Mouse (Mus musculus) hindbrain, embryonic 16.5 days (tissue): Measurements from ENCODE around the gene Tinag. TPM values are rescaled to one million over a fixed set of nuclear protein-coding genes. Genes with fewer than 3 reads are reported as not detected.

ENCODE experiments used
- ATAC-seq: fragments of 200-750 bp; cut with Nextera tagmentation; 2 replicates; pipeline ENCODE4 v1.8.0; 2017; ENCODE audit warnings: moderate TSS enrichment, moderate library complexity
- H3K27ac ChIP-seq: fragments of 300-500 bp; sonication (generic); 2 replicates; pipeline ENCODE4 v1.5.1; 2014; ENCODE audit warnings: low read depth, mild to moderate bottlenecking, control low read depth, low read length, moderate library complexity
- H3K27me3 ChIP-seq: fragments of 300-500 bp; sonication (generic); replicated peaks from 2 replicates; pipeline ENCODE4 v1.6.1; 2014; ENCODE audit warnings: low read length; ENCODE audit not compliant: control insufficient read depth, insufficient read depth
- H3K36me3 ChIP-seq: fragments of 300-500 bp; sonication (generic); 2 replicates; pipeline ENCODE4 v1.6.1; 2014; ENCODE audit warnings: mild to moderate bottlenecking, low read length, moderate library complexity, mixed read lengths; ENCODE audit not compliant: control insufficient read depth, insufficient read depth
- H3K4me1 ChIP-seq: fragments of 300-500 bp; sonication (generic); 2 replicates; pipeline ENCODE4 v1.6.1; 2014; ENCODE audit warnings: low read depth, low read length; ENCODE audit not compliant: control insufficient read depth, insufficient read depth
- H3K4me2 ChIP-seq: fragments of 300-500 bp; sonication (generic); 2 replicates; pipeline ENCODE4 v1.6.1; 2014; ENCODE audit warnings: mild to moderate bottlenecking, low read length, control low read depth, moderate library complexity
- H3K4me3 ChIP-seq: fragments of 300-500 bp; sonication (generic); 2 replicates; pipeline ENCODE4 v1.5.1; 2014; ENCODE audit warnings: mild to moderate bottlenecking, low read length, control low read depth, moderate library complexity
- H3K9ac ChIP-seq: fragments of 300-500 bp; sonication (generic); 2 replicates; pipeline ENCODE4 v1.6.1; 2014; ENCODE audit warnings: low read depth, mild to moderate bottlenecking, control low read depth, low read length, moderate library complexity
- H3K9me3 ChIP-seq: fragments of 300-500 bp; sonication (generic); 2 replicates; pipeline ENCODE4 v1.6.1; 2014; ENCODE audit warnings: mild to moderate bottlenecking, low read length, moderate library complexity; ENCODE audit not compliant: control insufficient read depth
- WGBS: fragments of 180-500 bp; shearing (Covaris S2); extraction: QIAGEN DNeasy Blood & Tissue Kit; methylation state at CpG from one replicate; pipeline ENCODE4 v1.1.7; 2014; 5-methylcytosine and 5-hydroxymethylcytosine counted together
- polyA plus RNA-seq: library from polyadenylated mRNA; unstranded; fragments of >200 nt; fragmentation: Nextera tagmentation; extraction: Ambion mirVana; gene quantifications from 2 replicates; pipeline ENCODE4 v1.2.1, GENCODE M21; 2015

Gene Tinag
- polyA plus RNA-seq, 1 experiment from 2014 or later: 0.11 TPM

DNA sequence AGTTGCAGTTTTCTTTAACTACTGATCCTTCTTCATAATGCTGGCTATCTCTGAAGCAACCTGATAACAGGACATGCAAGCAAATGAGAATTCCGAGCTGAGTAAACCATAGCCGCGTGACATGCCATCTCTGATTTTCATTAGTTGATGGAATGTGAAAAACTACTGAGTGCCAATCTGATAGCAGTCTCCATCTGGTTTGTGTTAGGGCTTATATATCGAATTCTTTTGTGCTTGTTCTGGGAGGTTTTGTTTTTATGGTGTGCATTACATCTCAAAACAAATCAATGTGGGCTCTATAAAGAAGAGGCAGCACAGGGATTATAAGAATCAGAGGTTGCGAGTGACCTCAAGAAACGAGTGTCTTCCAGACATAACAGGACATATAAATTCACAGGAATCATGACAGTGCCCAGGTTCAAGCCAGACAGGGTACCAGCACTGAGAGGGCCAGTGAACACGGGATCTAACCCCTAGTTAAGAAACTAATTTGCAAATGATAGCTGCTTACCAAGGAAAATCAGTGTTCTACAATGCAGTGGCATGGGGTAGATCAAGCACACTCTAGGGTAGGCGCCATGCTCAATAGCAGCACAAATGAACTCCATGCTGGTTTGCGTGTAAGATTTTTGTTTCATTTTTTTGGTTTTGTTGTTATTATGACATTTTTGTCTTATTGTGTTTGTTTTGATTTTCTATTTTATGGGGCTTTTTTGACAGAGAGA is 13.0 kb downstream of the Tinag start:
- ATAC-seq: no peak
- 77% methylated on average over 9 of the region's 9 CpGs for WGBS
- H3K27me3 ChIP-seq: no peaks in the 10 kb centered on the region
- H3K4me1 ChIP-seq: no peaks in the 10 kb centered on the region
- H3K4me2 ChIP-seq: no peak overlapping the region
- no peak overlapping the region for H3K27ac ChIP-seq
- H3K9ac ChIP-seq: no peak overlapping the region
- no peaks in the 10 kb centered on the region for H3K9me3 ChIP-seq
- H3K4me3 ChIP-seq: no peak overlapping the region
- no peaks in the 10 kb centered on the region for H3K36me3 ChIP-seq

GRCm38 (mm10) chr9:77025271-77025670 is 20.3 kb downstream of the Tinag start:
- H3K27ac ChIP-seq: no peak overlapping the region
- H3K27me3 ChIP-seq: no peaks in the 10 kb centered on the region
- H3K4me3 ChIP-seq: no peak overlapping the region
- no peaks in the 10 kb centered on the region for H3K36me3 ChIP-seq
- 85% methylated on average over 2 of the region's 2 CpGs for WGBS
- H3K9me3 ChIP-seq: no peaks in the 10 kb centered on the region
- H3K4me1 ChIP-seq: no peaks in the 10 kb centered on the region
- ATAC-seq: no peak
- no peak overlapping the region for H3K9ac ChIP-seq
- H3K4me2 ChIP-seq: no peak overlapping the region

DNA sequence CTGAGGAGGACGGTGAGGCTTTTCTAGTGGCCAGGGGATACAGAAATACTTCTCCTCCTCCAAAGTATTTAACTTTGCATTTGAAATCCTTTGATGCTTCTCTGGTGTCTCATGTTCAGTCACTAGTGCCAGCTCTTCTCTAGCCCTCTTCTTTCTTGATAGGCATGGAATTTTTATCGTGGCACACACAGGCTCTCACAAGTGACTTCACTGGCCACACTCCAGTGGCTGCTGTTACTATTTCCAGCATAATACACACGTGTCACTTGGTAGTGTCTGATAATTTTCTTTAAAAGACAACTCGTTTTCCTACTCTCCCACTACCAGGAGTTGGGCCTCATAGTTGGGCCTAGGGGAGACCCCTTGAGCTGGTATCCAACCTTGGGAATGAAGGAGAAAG is 26.7 kb downstream of the Tinag start:
- Histone ChIP-seq H3K4me1 (no peaks in the 10 kb centered on the region), H3K4me2 (no peak overlapping the region), H3K36me3 (no peaks in the 10 kb centered on the region), H3K9ac (no peak overlapping the region), H3K27me3 (no peaks in the 10 kb centered on the region), H3K27ac (no peak overlapping the region), H3K4me3 (no peak overlapping the region), H3K9me3 (no peaks in the 10 kb centered on the region)
- WGBS: 79% methylated on average over 4 of the region's 4 CpGs
- no peak for ATAC-seq

GRCm38 (mm10) chr9:76996021-76996420 is 49.6 kb downstream of the Tinag start:
- WGBS: 91% methylated on average over 1 of the region's 1 CpGs
- Histone ChIP-seq H3K4me2 (no peak overlapping the region), H3K27me3 (no peaks in the 10 kb centered on the region), H3K4me3 (no peak overlapping the region), H3K9ac (no peak overlapping the region), H3K4me1 (no peaks in the 10 kb centered on the region), H3K27ac (no peak overlapping the region), H3K9me3 (no peaks in the 10 kb centered on the region), H3K36me3 (no peaks in the 10 kb centered on the region)
- no peak for ATAC-seq

DNA sequence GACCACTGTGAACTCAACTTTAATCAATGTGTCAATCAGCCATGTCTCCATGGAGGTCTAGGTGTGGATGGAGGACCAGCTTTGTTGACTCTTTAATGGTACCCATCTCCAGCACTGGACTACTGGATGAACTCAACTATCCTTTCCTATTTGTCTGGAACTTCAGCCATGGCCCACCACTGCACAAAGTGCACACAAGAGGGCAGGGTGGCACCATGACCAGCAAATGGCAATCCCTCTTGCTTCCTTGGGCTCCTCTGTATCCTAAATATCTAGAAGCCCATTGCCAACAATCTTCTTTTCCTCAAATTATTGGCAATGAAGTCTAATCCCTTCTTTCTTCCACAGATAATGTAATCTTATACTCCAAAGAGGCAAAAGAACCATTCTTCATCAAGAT is 55.6 kb downstream of the Tinag start:
- ATAC-seq: no peak
- H3K9ac ChIP-seq: no peak overlapping the region

DNA sequence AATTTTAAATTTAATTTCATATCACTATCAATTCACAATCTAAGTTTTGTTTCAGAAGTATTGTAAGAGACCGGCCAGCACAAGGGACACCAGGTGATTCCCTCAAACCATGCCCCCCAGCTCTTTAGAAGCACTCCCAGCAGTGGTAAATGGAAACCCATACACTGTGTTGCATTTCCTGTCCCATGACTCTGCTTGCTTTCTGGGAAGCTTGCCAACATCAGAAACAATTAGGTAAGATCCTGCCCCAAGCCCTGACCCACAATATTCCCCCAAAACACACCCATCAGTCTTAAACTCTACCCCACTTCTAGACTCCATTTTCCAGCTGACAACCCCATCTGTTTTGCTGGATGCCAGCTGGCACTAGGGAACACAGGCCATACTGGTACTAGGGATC is 110.8 kb downstream of the Tinag start:
- H3K4me1 ChIP-seq: no peaks in the 10 kb centered on the region
- no peak overlapping the region for H3K27ac ChIP-seq
- no peak overlapping the region for H3K4me2 ChIP-seq
- WGBS: 87% methylated on average over 1 of the region's 1 CpGs
- no peak overlapping the region for H3K9ac ChIP-seq
- no peak for ATAC-seq
- H3K36me3 ChIP-seq: no peaks in the 10 kb centered on the region
- no peak overlapping the region for H3K4me3 ChIP-seq
- no peaks in the 10 kb centered on the region for H3K27me3 ChIP-seq
- no peaks in the 10 kb centered on the region for H3K9me3 ChIP-seq

More for the DNA sequence above, 55.6 kb downstream of the Tinag start:
- Histone ChIP-seq H3K4me2 (no peak overlapping the region), H3K27ac (no peak overlapping the region), H3K4me1 (no peaks in the 10 kb centered on the region), H3K36me3 (no peaks in the 10 kb centered on the region), H3K9me3 (no peaks in the 10 kb centered on the region), H3K27me3 (no peaks in the 10 kb centered on the region), H3K4me3 (no peak overlapping the region)

DNA sequence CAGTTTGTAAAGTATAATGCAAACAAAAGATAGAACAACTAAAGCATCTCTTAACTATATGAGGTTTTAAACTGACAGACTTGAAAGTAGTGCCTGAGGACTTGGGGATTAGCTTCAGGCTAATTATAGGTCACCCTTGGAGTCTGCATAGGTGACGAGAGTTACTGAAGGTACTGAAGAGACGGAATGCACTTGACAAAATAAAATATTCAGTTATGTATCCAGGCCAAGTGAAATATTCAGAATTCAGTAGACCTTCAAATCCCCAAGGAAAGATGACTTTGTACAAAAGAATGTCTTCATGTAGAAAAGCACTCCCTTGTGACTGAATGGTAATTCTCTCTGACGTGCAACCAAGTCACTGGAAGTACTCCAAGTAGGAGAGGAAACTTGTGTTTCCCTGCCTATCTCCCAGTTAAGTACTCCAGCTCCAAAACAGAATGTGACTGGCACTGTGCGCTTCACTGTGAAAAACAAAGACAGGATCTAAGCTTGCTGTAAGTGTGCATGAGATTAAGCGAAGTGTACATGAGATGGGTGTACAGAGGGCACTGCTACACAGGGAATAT is 130.4 kb downstream of the Tinag start:
- H3K27me3 ChIP-seq: no peaks in the 10 kb centered on the region
- H3K36me3 ChIP-seq: no peaks in the 10 kb centered on the region
- H3K27ac ChIP-seq: no peak overlapping the region
- ATAC-seq: no peak
- H3K4me2 ChIP-seq: no peak overlapping the region
- H3K9me3 ChIP-seq: no peaks in the 10 kb centered on the region
- no peaks in the 10 kb centered on the region for H3K4me1 ChIP-seq
- H3K9ac ChIP-seq: no peak overlapping the region
- no peak overlapping the region for H3K4me3 ChIP-seq
- 85% methylated on average over 5 of the region's 5 CpGs for WGBS
